Mouse (Mus musculus) bone marrow, adult 2 months (tissue): ENCODE results near the gene Tmem88.

Source experiments
- CTCF ChIP-seq: fragments of 200-500 bp; IDR thresholded peaks from 2 replicates; pipeline ENCODE4 v1.5.1; 2011; ENCODE audit warnings: low read length, control low read depth; ENCODE audit not compliant: control insufficient read depth, insufficient read depth
- POLR2A ChIP-seq: fragments of 200-500 bp; IDR thresholded peaks from 2 replicates; pipeline ENCODE4 v1.6.1; 2011; ENCODE audit warnings: low read depth, mild to moderate bottlenecking, control low read depth, low read length, borderline replicate concordance; ENCODE audit not compliant: control insufficient read depth

GRCm38 (mm10) chr11:69364376-69364775 is 33.7 kb downstream of the Tmem88 start:
- TF ChIP-seq CTCF (no peak), POLR2A (no peak)
